Mouse (Mus musculus) heart, embryonic 13.5 days (tissue): Measurements from ENCODE around the gene Iqcn. TPM values are rescaled to one million over a fixed set of nuclear protein-coding genes. Genes with fewer than 3 reads are reported as not detected.

Source experiments
- ATAC-seq: fragments of 200-750 bp; cut with Nextera tagmentation; 2 replicates; pipeline ENCODE4 v1.8.0; 2017; ENCODE audit warnings: moderate TSS enrichment; ENCODE audit not compliant: insufficient number of reproducible peaks, low FRiP score, low TSS enrichment; ENCODE audit errors: extremely low read depth
- H3K27ac ChIP-seq: fragments of 300-500 bp; sonication (generic); replicated peaks from 2 replicates; pipeline ENCODE4 v1.5.1; 2015; ENCODE audit warnings: moderate library complexity, mild to moderate bottlenecking, inconsistent platforms
- H3K27me3 ChIP-seq: fragments of 300-500 bp; sonication (generic); replicated peaks from 2 replicates; pipeline ENCODE4 v1.6.1; 2015; ENCODE audit warnings: mild to moderate bottlenecking, inconsistent platforms
- H3K36me3 ChIP-seq: fragments of 300-500 bp; sonication (generic); 2 replicates; pipeline ENCODE4 v1.6.1; 2015; ENCODE audit warnings: mild to moderate bottlenecking, inconsistent platforms
- H3K4me1 ChIP-seq: fragments of 300-500 bp; sonication (generic); 2 replicates; pipeline ENCODE4 v1.6.1; 2015; ENCODE audit warnings: inconsistent platforms
- H3K4me2 ChIP-seq: fragments of 300-500 bp; sonication (generic); 2 replicates; pipeline ENCODE4 v1.6.1; 2015; ENCODE audit warnings: inconsistent platforms, mild to moderate bottlenecking, moderate library complexity
- H3K4me3 ChIP-seq: fragments of 300-500 bp; sonication (generic); 2 replicates; pipeline ENCODE4 v1.5.1; 2015; ENCODE audit warnings: moderate library complexity, mild to moderate bottlenecking, inconsistent platforms
- H3K9ac ChIP-seq: fragments of 300-500 bp; sonication (generic); 2 replicates; pipeline ENCODE4 v1.6.1; 2015; ENCODE audit warnings: inconsistent platforms, mild to moderate bottlenecking, moderate library complexity
- H3K9me3 ChIP-seq: fragments of 300-500 bp; sonication (generic); 2 replicates; pipeline ENCODE4 v1.6.1; 2016; ENCODE audit warnings: inconsistent platforms
- WGBS: fragments of 180-500 bp; shearing (Covaris S2); methylation state at CpG from one replicate; pipeline ENCODE4 v1.1.7; 2015; ENCODE audit warnings: mixed read lengths; 5-methylcytosine and 5-hydroxymethylcytosine counted together
- polyA plus RNA-seq: library from polyadenylated mRNA; unstranded; fragments of >200 nt; fragmentation: Nextera tagmentation; extraction: Ambion mirVana; gene quantifications from 2 replicates; pipeline ENCODE4 v1.2.1, GENCODE M21; 2015

Iqcn gene
- polyA plus RNA-seq, 1 experiment from 2014 or later, result not detected

- Histone ChIP-seq H3K4me3 (peak overlapping the region; percentile 73), H3K9ac (peak overlapping the region; percentile 91), H3K4me1 (peaks cover 36% of the 10 kb centered on the region), H3K4me2 (peak overlapping the region; percentile 96), H3K27me3 (no peaks in the 10 kb centered on the region; the same call in 1 of the 2 replicates), H3K27ac (peak overlapping the region; percentile 76), H3K36me3 (peaks cover 37% of the 10 kb centered on the region), H3K9me3 (no peaks in the 10 kb centered on the region)
- 1% methylated on average over 22 of the region's 22 CpGs for WGBS
- ATAC-seq, result no peak
These were observed 57.1 kb downstream of the Iqcn start for GRCm38 (mm10) chr8:70760350-70760749.

- Histone ChIP-seq H3K4me3 (peak within 1 kb of the TSS; percentile 73), H3K4me2 (peak within 1 kb of the TSS; percentile 96), H3K36me3 (peaks cover 36% of the 10 kb centered on the region), H3K27me3 (no peaks in the 10 kb centered on the region; the same call in 1 of the 2 replicates), H3K9me3 (no peaks in the 10 kb centered on the region), H3K27ac (peak within 1 kb of the TSS; percentile 76), H3K9ac (peak within 1 kb of the TSS; percentile 91), H3K4me1 (peaks cover 37% of the 10 kb centered on the region)
- under 1% methylated on average over 55 of the region's 55 CpGs for WGBS
- peak; percentile 93 for ATAC-seq
These were observed 57.6 kb downstream of the Iqcn start, which contains the start of gene Mpv17l2 for GRCm38 (mm10) chr8:70760775-70761406. Gene Mpv17l2 (minus strand): TSS chr8:70760946.

DNA sequence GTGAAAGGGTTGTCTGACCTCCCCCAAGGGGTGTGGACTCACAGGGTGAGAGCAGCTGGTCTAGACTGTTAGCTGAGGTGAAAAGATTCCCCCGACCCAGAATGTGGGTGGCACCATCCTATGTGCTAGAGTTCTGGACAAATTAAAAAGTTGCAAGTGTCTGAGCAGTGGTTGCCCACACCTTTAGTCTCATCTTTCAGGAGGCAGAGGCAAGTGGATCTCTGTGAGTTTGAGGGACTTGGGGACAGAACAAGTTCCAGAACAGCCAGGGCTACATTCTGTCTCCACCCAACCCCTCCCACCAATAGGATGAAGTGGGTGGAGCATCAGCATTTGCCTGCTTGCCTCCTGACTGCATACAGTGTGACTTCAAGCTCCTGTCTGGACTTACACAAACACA lies 58.9 kb downstream of the Iqcn start:
- no peak overlapping the region for H3K4me3 ChIP-seq
- WGBS, result 72% methylated on average over 1 of the region's 1 CpGs
- H3K36me3 ChIP-seq, result peaks cover 24% of the 10 kb centered on the region
- no peak overlapping the region for H3K4me2 ChIP-seq
- ATAC-seq, result no peak
- peaks cover 49% of the 10 kb centered on the region for H3K4me1 ChIP-seq
- H3K27ac ChIP-seq, result 0 out of 2 replicates have a peak overlapping the region, but pooled peaks have one; percentile 22
- H3K27me3 ChIP-seq, result no peaks in the 10 kb centered on the region; the same call in 1 of the 2 replicates
- no peaks in the 10 kb centered on the region for H3K9me3 ChIP-seq
- H3K9ac ChIP-seq, result no peak overlapping the region

DNA sequence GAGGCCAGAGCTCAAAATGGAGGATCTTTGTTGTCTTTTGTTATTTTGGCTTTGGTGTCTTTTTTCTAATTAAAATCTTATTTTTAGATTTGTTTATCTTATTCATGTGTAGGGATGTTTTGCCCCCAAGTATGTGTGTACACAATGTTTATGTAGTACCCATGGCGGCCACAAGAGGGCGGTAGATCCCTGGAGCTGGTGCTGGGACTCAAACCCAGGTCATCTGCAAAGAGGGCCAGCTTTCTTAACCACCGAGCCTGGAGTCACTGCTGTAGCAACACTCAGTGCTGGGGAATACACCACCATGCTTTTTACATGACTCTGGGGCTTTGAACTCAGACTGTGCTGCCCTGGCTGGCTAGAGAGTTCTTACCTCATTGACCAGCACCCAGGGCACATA lies 60.1 kb downstream of the Iqcn start:
- no peak overlapping the region for H3K27ac ChIP-seq
- H3K36me3 ChIP-seq, result peaks cover 23% of the 10 kb centered on the region
- ATAC-seq, result no peak
- no peak overlapping the region for H3K9ac ChIP-seq
- peaks cover 6% of the 10 kb centered on the region; the same call in 1 of the 2 replicates for H3K27me3 ChIP-seq
- no peaks in the 10 kb centered on the region for H3K9me3 ChIP-seq
- H3K4me1 ChIP-seq, result peaks cover 49% of the 10 kb centered on the region
- no peak overlapping the region for H3K4me3 ChIP-seq
- WGBS, result 9% methylated on average over 3 of the region's 3 CpGs
- H3K4me2 ChIP-seq, result no peak overlapping the region

GRCm38 (mm10) chr8:70764026-70764425 lies 60.8 kb downstream of the Iqcn start:
- no peak overlapping the region for H3K4me2 ChIP-seq
- WGBS, result 46% methylated on average over 8 of the region's 8 CpGs

DNA sequence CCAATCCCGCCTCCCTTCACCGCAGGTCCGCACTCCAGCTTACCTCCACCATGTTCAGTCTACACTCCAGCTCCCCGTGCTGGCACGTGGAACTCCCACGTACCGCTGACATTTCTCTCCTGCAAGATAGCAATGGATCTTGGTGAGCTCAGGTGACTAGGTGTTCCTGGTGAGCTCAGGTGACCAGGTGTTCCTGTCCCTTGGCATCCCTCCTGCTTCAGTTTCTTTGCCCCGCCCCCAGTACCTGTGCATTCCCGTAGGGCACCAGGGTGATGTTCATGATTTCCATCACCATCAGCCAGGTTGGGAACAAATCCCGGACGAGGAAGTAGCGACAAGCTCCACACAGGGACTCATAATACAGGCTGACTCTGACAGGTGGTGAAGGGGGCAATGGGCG lies 61.4 kb downstream of the Iqcn start:
- no peak overlapping the region for H3K4me3 ChIP-seq
- no peaks in the 10 kb centered on the region for H3K9me3 ChIP-seq
- no peak overlapping the region for H3K9ac ChIP-seq
- H3K27ac ChIP-seq, result no peak overlapping the region
- peaks cover 6% of the 10 kb centered on the region; the same call in 1 of the 2 replicates for H3K27me3 ChIP-seq
- peaks cover 37% of the 10 kb centered on the region for H3K4me1 ChIP-seq
- WGBS, result 88% methylated on average over 13 of the region's 13 CpGs
- no peak for ATAC-seq
- H3K4me2 ChIP-seq, result peak overlapping the region; percentile 91; the same call in 1 of the 2 replicates
- H3K36me3 ChIP-seq, result peaks cover 29% of the 10 kb centered on the region

More at GRCm38 (mm10) chr8:70764026-70764425, 60.8 kb downstream of the Iqcn start:
- H3K4me1 ChIP-seq, result peaks cover 44% of the 10 kb centered on the region
- H3K9ac ChIP-seq, result peak overlapping the region; percentile 25; the same call in 1 of the 2 replicates
- ATAC-seq, result no peak
- H3K27me3 ChIP-seq, result peaks cover 6% of the 10 kb centered on the region; the same call in 1 of the 2 replicates
- no peak overlapping the region for H3K4me3 ChIP-seq
- H3K9me3 ChIP-seq, result no peaks in the 10 kb centered on the region
- H3K36me3 ChIP-seq, result peaks cover 24% of the 10 kb centered on the region
- peak overlapping the region; percentile 12; the same call in 1 of the 2 replicates for H3K27ac ChIP-seq

- ATAC-seq, result no peak
- WGBS, result 62% methylated on average over 9 of the region's 9 CpGs
- H3K4me3 ChIP-seq, result peak overlapping the region; percentile 56
- H3K9ac ChIP-seq, result peak overlapping the region; percentile 82
- peaks cover 6% of the 10 kb centered on the region; the same call in 1 of the 2 replicates for H3K27me3 ChIP-seq
- H3K4me1 ChIP-seq, result peaks cover 31% of the 10 kb centered on the region
- no peaks in the 10 kb centered on the region for H3K9me3 ChIP-seq
- H3K4me2 ChIP-seq, result peak overlapping the region; percentile 91
- no peak overlapping the region for H3K27ac ChIP-seq
- peaks cover 35% of the 10 kb centered on the region for H3K36me3 ChIP-seq
These were observed 62.1 kb downstream of the Iqcn start for GRCm38 (mm10) chr8:70765329-70765728.

DNA sequence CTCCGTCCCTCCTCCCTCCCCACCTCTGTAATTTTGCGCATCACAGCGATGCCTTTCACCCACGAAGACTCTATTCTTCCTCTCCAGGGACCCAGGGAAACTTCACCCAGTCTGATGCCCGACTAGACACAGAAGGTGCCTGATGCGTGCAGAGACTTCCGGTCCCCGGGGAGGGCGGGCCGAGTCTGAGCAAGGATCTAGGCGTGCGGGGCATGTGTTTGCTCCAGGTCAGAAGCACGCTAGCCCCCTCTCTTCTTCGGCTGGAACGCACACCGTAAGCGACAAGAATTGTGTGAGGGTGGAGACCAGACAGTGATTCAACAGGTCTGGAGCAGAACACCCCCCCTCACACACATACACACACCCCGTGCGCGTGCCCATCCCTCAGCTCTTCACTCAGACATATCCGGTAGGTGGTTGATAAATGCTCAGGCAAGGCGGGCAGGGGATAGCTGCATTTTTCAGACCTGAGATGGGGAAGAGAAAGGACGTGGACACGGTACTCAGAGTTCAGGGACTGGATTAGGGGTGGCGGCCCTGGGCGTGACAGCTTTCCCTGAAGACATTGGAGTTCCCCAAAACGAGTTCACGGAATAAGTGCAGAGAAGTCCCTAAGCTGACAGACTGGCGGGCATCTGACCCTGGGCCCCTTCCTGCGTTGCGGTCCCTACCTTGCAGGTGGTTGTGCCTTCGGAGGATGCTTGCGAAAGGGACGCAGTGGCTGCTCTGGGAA lies 62.7 kb downstream of the Iqcn start:
- Histone ChIP-seq H3K9me3 (no peaks in the 10 kb centered on the region), H3K27ac (no peak overlapping the region; the same call in 1 of the 2 replicates), H3K9ac (peak overlapping the region; percentile 82), H3K27me3 (peaks cover 6% of the 10 kb centered on the region; the same call in 1 of the 2 replicates), H3K4me3 (peak overlapping the region; percentile 56), H3K36me3 (peaks cover 42% of the 10 kb centered on the region), H3K4me1 (peaks cover 30% of the 10 kb centered on the region), H3K4me2 (peak overlapping the region; percentile 91)
- WGBS, result 3% methylated on average over 34 of the region's 34 CpGs
- ATAC-seq, result no peak

- Histone ChIP-seq H3K9ac (peak overlapping the region; percentile 82), H3K4me2 (peak overlapping the region; percentile 91), H3K27me3 (peaks cover 6% of the 10 kb centered on the region; the same call in 1 of the 2 replicates), H3K4me1 (peaks cover 22% of the 10 kb centered on the region), H3K27ac (peak overlapping the region; percentile 34), H3K9me3 (no peaks in the 10 kb centered on the region), H3K4me3 (peak overlapping the region; percentile 56), H3K36me3 (peaks cover 50% of the 10 kb centered on the region)
- 8% methylated on average over 21 of the region's 21 CpGs for WGBS
- peak; percentile 40; the same call in 1 of the 2 replicates for ATAC-seq
These were observed 63.5 kb downstream of the Iqcn start for GRCm38 (mm10) chr8:70766571-70767440.
